In the genomic region with DNA sequence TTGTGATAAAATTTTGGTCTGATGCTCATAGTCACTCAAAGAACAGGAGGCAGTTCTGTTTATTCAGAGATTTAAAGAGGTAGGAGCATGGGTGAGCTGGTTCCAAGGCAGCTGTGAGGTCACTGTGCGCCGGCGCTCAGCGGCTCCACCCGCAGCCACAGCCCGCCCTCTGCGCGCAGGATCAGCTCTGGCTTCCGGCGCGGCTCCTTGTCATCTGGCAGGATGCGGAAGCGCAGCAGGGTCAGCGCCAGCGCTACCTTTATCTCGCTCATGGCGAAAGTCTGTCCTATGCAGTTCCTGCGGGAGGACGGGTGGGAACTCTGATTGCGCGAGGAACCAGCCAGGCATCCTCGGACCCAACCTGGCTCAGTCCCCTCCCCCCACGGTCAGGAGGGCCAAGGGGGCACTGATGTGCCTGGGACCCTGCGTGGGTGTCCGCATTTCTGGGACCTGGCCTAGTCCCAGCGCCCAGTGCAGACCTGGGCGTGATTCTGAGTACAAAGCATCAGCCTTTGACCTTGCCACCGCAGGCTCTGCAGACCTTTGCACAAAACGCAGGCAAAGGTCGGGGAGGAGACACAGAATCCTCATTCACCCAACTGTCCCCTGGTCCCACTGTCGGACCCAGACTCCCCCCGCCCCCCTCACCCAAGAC, we compare ENCODE assay signal across 7 mouse cellular contexts. TPM values are rescaled to one million over a fixed set of nuclear protein-coding genes. Genes with fewer than 3 reads are reported as not detected.
DNase-seq lines count a peak whose midpoint lies in the region; ATAC-seq and TF ChIP-seq lines count a peak whose summit lies in the region.

No protein-coding gene starts in this region.

- peak overlapping the region; percentile 63 for H3K9ac ChIP-seq in embryonic facial prominence, embryonic 14.5 days (ENCODE audit: low read depth, low read length)
- peak overlapping the region; percentile 70 for H3K9ac ChIP-seq in limb, embryonic 14.5 days (ENCODE audit: low read depth, low read length, severe bottlenecking)
- H3K9ac ChIP-seq in midbrain, embryonic 15.5 days, result peak overlapping the region; percentile 60

- no peak for TF ChIP-seq CTCF in brain, embryonic 14.5 days (IDR thresholded peaks at IDR 0.05; ENCODE audit: borderline replicate concordance, extremely low read depth, insufficient read depth, insufficient read length)

- peak; percentile 91 for DNase-seq in brain, embryonic 14.5 days (ENCODE audit: low read depth)
- DNase-seq in embryonic facial prominence, embryonic 14.5 days (ENCODE audit: low spot score), result peak; percentile 88
- peak; percentile 75 to 76 for DNase-seq in heart, adult 9 months (ENCODE audit: low spot score in 2 of 2)
- peak; percentile 56 to 72 for DNase-seq in kidney, adult 8-10 months
- DNase-seq in limb, embryonic 14.5 days (ENCODE audit: low spot score), result peak; percentile 74
- DNase-seq in spleen, adult 12 weeks (ENCODE audit: low spot score), result peak; percentile 53

- H3K4me1 ChIP-seq in embryonic facial prominence, embryonic 14.5 days (ENCODE audit: control insufficient read depth, insufficient read depth, low read length), result no peaks in the 10 kb centered on the region
- peaks cover 3% of the 10 kb centered on the region; the same call in 1 of the 2 replicates for H3K4me1 ChIP-seq in limb, embryonic 14.5 days (ENCODE audit: control insufficient read depth, insufficient read depth, low read length)
- H3K4me1 ChIP-seq in midbrain, embryonic 15.5 days, result peaks cover 5% of the 10 kb centered on the region; the same call in 1 of the 2 replicates

- peak overlapping the region; percentile 45 for H3K4me3 ChIP-seq in embryonic facial prominence, embryonic 14.5 days (ENCODE audit: low read depth, low read length)
- H3K4me3 ChIP-seq in limb, embryonic 14.5 days (replicated peaks; ENCODE audit: low read length), result peak overlapping the region; percentile 47
- H3K4me3 ChIP-seq in midbrain, embryonic 15.5 days, result peak overlapping the region; percentile 51

- H3K36me3 ChIP-seq in embryonic facial prominence, embryonic 14.5 days (ENCODE audit: control insufficient read depth, insufficient read depth, low read length), result no peaks in the 10 kb centered on the region
- H3K36me3 ChIP-seq in limb, embryonic 14.5 days (ENCODE audit: control insufficient read depth, insufficient read depth, low read length), result no peaks in the 10 kb centered on the region
- no peaks in the 10 kb centered on the region for H3K36me3 ChIP-seq in midbrain, embryonic 15.5 days (replicated peaks)

- no peaks in the 10 kb centered on the region for H3K27me3 ChIP-seq in embryonic facial prominence, embryonic 14.5 days (replicated peaks; ENCODE audit: control insufficient read depth, insufficient read depth, low read length)
- H3K27me3 ChIP-seq in limb, embryonic 14.5 days (ENCODE audit: control insufficient read depth, insufficient read depth, low read length), result no peaks in the 10 kb centered on the region
- peaks cover 9% of the 10 kb centered on the region; the same call in 1 of the 2 replicates for H3K27me3 ChIP-seq in midbrain, embryonic 15.5 days (replicated peaks)

- H3K27ac ChIP-seq in embryonic facial prominence, embryonic 14.5 days (replicated peaks; ENCODE audit: low read depth, low read length), result no peak overlapping the region; the same call in 1 of the 2 replicates
- H3K27ac ChIP-seq in limb, embryonic 14.5 days (replicated peaks; ENCODE audit: low read depth, low read length), result 0 out of 2 replicates have a peak overlapping the region, but pooled peaks have one; percentile 38
- H3K27ac ChIP-seq in midbrain, embryonic 15.5 days, result peak overlapping the region; percentile 64

- ATAC-seq in embryonic facial prominence, embryonic 14.5 days (ENCODE audit: low read depth), result peak; percentile 98
- ATAC-seq in limb, embryonic 14.5 days (ENCODE audit: low FRiP score, low read depth), result peak; percentile 93
- ATAC-seq in midbrain, embryonic 15.5 days (replicated peaks), result peak; percentile 97

- peak overlapping the region; percentile 76 for H3K4me2 ChIP-seq in embryonic facial prominence, embryonic 14.5 days (ENCODE audit: low read depth, low read length)
- peak overlapping the region; percentile 72 for H3K4me2 ChIP-seq in limb, embryonic 14.5 days (replicated peaks; ENCODE audit: low read depth, low read length, severe bottlenecking)
- H3K4me2 ChIP-seq in midbrain, embryonic 15.5 days, result peak overlapping the region; percentile 77

- H3K9me3 ChIP-seq in embryonic facial prominence, embryonic 14.5 days (ENCODE audit: control insufficient read depth, low read length), result peaks cover 11% of the 10 kb centered on the region; the same call in 1 of the 2 replicates
- H3K9me3 ChIP-seq in limb, embryonic 14.5 days (ENCODE audit: control insufficient read depth, low read length), result peaks cover 3% of the 10 kb centered on the region; the same call in 1 of the 2 replicates
- H3K9me3 ChIP-seq in midbrain, embryonic 15.5 days, result no peaks in the 10 kb centered on the region

- WGBS in embryonic facial prominence, embryonic 14.5 days, result 20% methylated on average over 29 of the region's 32 CpGs
- 15% methylated on average over 29 of the region's 32 CpGs for WGBS in limb, embryonic 14.5 days
- WGBS in midbrain, embryonic 15.5 days, result 15% methylated on average over 32 of the region's 32 CpGs

- TF ChIP-seq POLR2A in brain, embryonic 14.5 days (IDR thresholded peaks at IDR 0.05; ENCODE audit: borderline replicate concordance, extremely low read depth, insufficient read depth, insufficient read length, poor library complexity, severe bottlenecking), result no peak
- TF ChIP-seq POLR2A in limb, embryonic 14.5 days (IDR thresholded peaks at IDR 0.05; ENCODE audit: borderline replicate concordance, extremely low read depth, insufficient read depth, insufficient read length), result no peak

RNA-seq across cellular contexts. Expression of gene Cyp4f14, which starts 7.6 kb away (rescaled TPM):
- 0.04 and 0.15 TPM in 2 replicates for polyA plus RNA-seq in brain, embryonic 14.5 days (2012; rRNA removed)
- polyA plus RNA-seq in embryonic facial prominence, embryonic 14.5 days (2014; fragmentation: Nextera tagmentation; extraction: Ambion mirVana), result not detected in 2 replicates
- 0.09 TPM in 1 of 2 replicates, not detected in the other for polyA plus RNA-seq in limb, embryonic 14.5 days (2012; rRNA removed)
- not detected in 2 replicates for polyA plus RNA-seq in limb, embryonic 14.5 days (2014; fragmentation: Nextera tagmentation; extraction: Ambion mirVana)
- 0.10 and 0.18 TPM in 2 replicates for polyA plus RNA-seq in midbrain, embryonic 15.5 days (2015; fragmentation: Nextera tagmentation; extraction: Ambion mirVana)

RNA-seq across cellular contexts. Expression of gene Cyp4f13, which starts 22.4 kb away (rescaled TPM):
- 12.3 and 13.0 TPM in 2 replicates for polyA plus RNA-seq in brain, embryonic 14.5 days (2012; rRNA removed)
- polyA plus RNA-seq in embryonic facial prominence, embryonic 14.5 days (2014; fragmentation: Nextera tagmentation; extraction: Ambion mirVana), result 11.6 and 12.8 TPM in 2 replicates
- polyA plus RNA-seq in limb, embryonic 14.5 days (2012; rRNA removed), result 22.1 and 23.6 TPM in 2 replicates
- 11.7 and 12.8 TPM in 2 replicates for polyA plus RNA-seq in limb, embryonic 14.5 days (2014; fragmentation: Nextera tagmentation; extraction: Ambion mirVana)
- 7.7 and 8.7 TPM in 2 replicates for polyA plus RNA-seq in midbrain, embryonic 15.5 days (2015; fragmentation: Nextera tagmentation; extraction: Ambion mirVana)

RNA-seq across cellular contexts. Expression of gene Zfp870, which starts 33.3 kb away (rescaled TPM):
- polyA plus RNA-seq in brain, embryonic 14.5 days (2012; rRNA removed), result 4.6 and 5.2 TPM in 2 replicates
- polyA plus RNA-seq in embryonic facial prominence, embryonic 14.5 days (2014; fragmentation: Nextera tagmentation; extraction: Ambion mirVana), result 8.7 and 8.9 TPM in 2 replicates
- polyA plus RNA-seq in limb, embryonic 14.5 days (2012; rRNA removed), result 4.2 and 5.1 TPM in 2 replicates
- polyA plus RNA-seq in limb, embryonic 14.5 days (2014; fragmentation: Nextera tagmentation; extraction: Ambion mirVana), result 8.8 and 9.8 TPM in 2 replicates
- 7.4 and 7.9 TPM in 2 replicates for polyA plus RNA-seq in midbrain, embryonic 15.5 days (2015; fragmentation: Nextera tagmentation; extraction: Ambion mirVana)

RNA-seq across cellular contexts. Expression of gene Zfp472, which starts 40.8 kb away (rescaled TPM):
- 4.5 and 4.6 TPM in 2 replicates for polyA plus RNA-seq in brain, embryonic 14.5 days (2012; rRNA removed)
- polyA plus RNA-seq in embryonic facial prominence, embryonic 14.5 days (2014; fragmentation: Nextera tagmentation; extraction: Ambion mirVana), result 9.0 and 11.3 TPM in 2 replicates
- 4.0 and 5.2 TPM in 2 replicates for polyA plus RNA-seq in limb, embryonic 14.5 days (2012; rRNA removed)
- polyA plus RNA-seq in limb, embryonic 14.5 days (2014; fragmentation: Nextera tagmentation; extraction: Ambion mirVana), result 11.1 and 11.6 TPM in 2 replicates
- polyA plus RNA-seq in midbrain, embryonic 15.5 days (2015; fragmentation: Nextera tagmentation; extraction: Ambion mirVana), result 8.1 and 8.4 TPM in 2 replicates
